Comparison of ENCODE assay signal across 7 mouse cellular contexts in the genomic region with DNA sequence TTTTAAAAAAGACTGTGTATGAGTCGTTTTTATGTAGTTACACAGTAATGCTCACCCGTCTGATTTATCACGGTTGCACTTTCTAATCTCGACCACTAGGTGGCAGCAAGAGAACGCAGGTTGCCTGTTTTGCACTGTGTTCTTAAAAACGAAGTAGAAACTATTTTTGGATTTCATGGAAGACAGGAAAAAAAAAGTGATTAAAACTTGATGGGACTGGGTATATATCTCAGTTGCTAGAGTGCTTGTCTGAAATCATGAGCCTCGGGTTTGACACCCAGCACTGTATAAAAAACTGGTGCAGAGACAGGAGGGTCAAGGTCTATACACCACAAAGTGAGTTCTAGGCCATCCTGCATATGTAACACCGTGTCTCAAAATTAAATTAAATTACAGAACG. TPM values are rescaled to one million over a fixed set of nuclear protein-coding genes. Genes with fewer than 3 reads are reported as not detected.
DNase-seq lines count a peak whose midpoint lies in the region; ATAC-seq and TF ChIP-seq lines count a peak whose summit lies in the region.

No protein-coding gene starts in this region.

- H3K27me3 ChIP-seq in forebrain, embryonic 11.5 days (ENCODE audit: control insufficient read depth, insufficient read depth, low read length) = no peaks in the 10 kb centered on the region
- H3K27me3 ChIP-seq in kidney, adult 2 months (replicated peaks; ENCODE audit: control insufficient read depth, insufficient read depth, low read length) = no peaks in the 10 kb centered on the region
- H3K27me3 ChIP-seq in liver, postnatal 0 days (ENCODE audit: insufficient read depth, low read length) = no peaks in the 10 kb centered on the region
- H3K27me3 ChIP-seq in neural tube, embryonic 14.5 days (ENCODE audit: control insufficient read depth, insufficient read depth, low read length) = no peaks in the 10 kb centered on the region

- TF ChIP-seq POLR2A in bone marrow, adult 2 months (IDR thresholded peaks at IDR 0.05; ENCODE audit: borderline replicate concordance, control insufficient read depth, low read depth, low read length) = no peak
- no peak for TF ChIP-seq POLR2A in kidney, adult 2 months (IDR thresholded peaks at IDR 0.05; ENCODE audit: low read depth, low read length)

- no peak overlapping the region for H3K4me3 ChIP-seq in bone marrow, adult 2 months (replicated peaks; ENCODE audit: control insufficient read depth, low read depth, low read length)
- no peak overlapping the region for H3K4me3 ChIP-seq in forebrain, embryonic 11.5 days (ENCODE audit: low read depth, low read length)
- no peak overlapping the region for H3K4me3 ChIP-seq in kidney, adult 2 months (ENCODE audit: insufficient read depth, low read depth, low read length)
- no peak overlapping the region for H3K4me3 ChIP-seq in liver, postnatal 0 days (ENCODE audit: low read depth, low read length)
- H3K4me3 ChIP-seq in neural tube, embryonic 14.5 days (ENCODE audit: low read depth, low read length) = no peak overlapping the region

- TF ChIP-seq EP300 in liver, postnatal 0 days (IDR thresholded peaks at IDR 0.05; ENCODE audit: low read depth) = no peak

- no peaks in the 10 kb centered on the region for H3K4me1 ChIP-seq in bone marrow, adult 2 months (ENCODE audit: control insufficient read depth, insufficient read depth, low read length)
- H3K4me1 ChIP-seq in forebrain, embryonic 11.5 days (replicated peaks; ENCODE audit: control insufficient read depth, insufficient read depth, low read length) = no peaks in the 10 kb centered on the region
- no peaks in the 10 kb centered on the region for H3K4me1 ChIP-seq in kidney, adult 2 months (ENCODE audit: control insufficient read depth, insufficient read depth, low read length)
- H3K4me1 ChIP-seq in liver, postnatal 0 days (ENCODE audit: insufficient read depth) = no peaks in the 10 kb centered on the region
- H3K4me1 ChIP-seq in neural tube, embryonic 14.5 days (ENCODE audit: control insufficient read depth, insufficient read depth, low read length) = no peaks in the 10 kb centered on the region

- H3K9me3 ChIP-seq in forebrain, embryonic 11.5 days (ENCODE audit: control insufficient read depth, low read length) = no peaks in the 10 kb centered on the region
- H3K9me3 ChIP-seq in liver, postnatal 0 days (ENCODE audit: low read length) = no peaks in the 10 kb centered on the region
- no peaks in the 10 kb centered on the region for H3K9me3 ChIP-seq in neural tube, embryonic 14.5 days (ENCODE audit: control insufficient read depth, low read length)

- H3K4me2 ChIP-seq in forebrain, embryonic 11.5 days (ENCODE audit: low read depth, low read length, severe bottlenecking) = no peak overlapping the region
- no peak overlapping the region for H3K4me2 ChIP-seq in liver, postnatal 0 days (ENCODE audit: low read depth, low read length)
- H3K4me2 ChIP-seq in neural tube, embryonic 14.5 days (ENCODE audit: low read depth, low read length) = no peak overlapping the region

- H3K36me3 ChIP-seq in forebrain, embryonic 11.5 days (ENCODE audit: control insufficient read depth, insufficient read depth, low read length) = no peaks in the 10 kb centered on the region
- H3K36me3 ChIP-seq in kidney, adult 2 months (ENCODE audit: control insufficient read depth, insufficient read depth, low read length) = no peaks in the 10 kb centered on the region
- H3K36me3 ChIP-seq in liver, postnatal 0 days (replicated peaks; ENCODE audit: insufficient read depth, low read length) = no peaks in the 10 kb centered on the region
- H3K36me3 ChIP-seq in neural tube, embryonic 14.5 days (ENCODE audit: control insufficient read depth, insufficient read depth, low read length) = no peaks in the 10 kb centered on the region

- WGBS in bone marrow, adult 2 months = 12% methylated on average over 9 of the region's 9 CpGs
- 18% methylated on average over 9 of the region's 9 CpGs for WGBS in forebrain, embryonic 11.5 days
- WGBS in kidney, adult 2 months = 10% methylated on average over 9 of the region's 9 CpGs
- 15% methylated on average over 9 of the region's 9 CpGs for WGBS in liver, postnatal 0 days (ENCODE audit: insufficient replicate concordance)
- WGBS in neural tube, embryonic 14.5 days = 18% methylated on average over 9 of the region's 9 CpGs

- peak; percentile 51 for TF ChIP-seq CTCF in bone marrow, adult 2 months (IDR thresholded peaks at IDR 0.05; ENCODE audit: control insufficient read depth, insufficient read depth, low read length)
- peak; percentile 73 for TF ChIP-seq CTCF in kidney, adult 2 months (conservative IDR thresholded peaks at IDR 0.05; ENCODE audit: insufficient read depth, insufficient read length, low read depth, low read length)
- peak; percentile 89 for TF ChIP-seq CTCF in liver, postnatal 0 days (IDR thresholded peaks at IDR 0.05; ENCODE audit: low read depth)

- H3K27ac ChIP-seq in bone marrow, adult 2 months (ENCODE audit: control insufficient read depth, insufficient read depth, low read depth, low read length, poor library complexity) = no peak overlapping the region
- H3K27ac ChIP-seq in forebrain, embryonic 11.5 days (ENCODE audit: low read depth, low read length) = no peak overlapping the region
- no peak overlapping the region for H3K27ac ChIP-seq in kidney, adult 2 months (ENCODE audit: insufficient read depth, low read depth, low read length)
- no peak overlapping the region for H3K27ac ChIP-seq in liver, postnatal 0 days (ENCODE audit: low read depth)
- H3K27ac ChIP-seq in neural tube, embryonic 14.5 days (ENCODE audit: low read depth, low read length) = no peak overlapping the region

- ATAC-seq in forebrain, embryonic 11.5 days (replicated peaks; ENCODE audit: low FRiP score) = peak; percentile 86
- no peak for ATAC-seq in liver, postnatal 0 days
- ATAC-seq in neural tube, embryonic 14.5 days (ENCODE audit: low read depth) = peak; percentile 78

- no peak overlapping the region for H3K9ac ChIP-seq in forebrain, embryonic 11.5 days (ENCODE audit: low read length)
- no peak overlapping the region for H3K9ac ChIP-seq in liver, postnatal 0 days (replicated peaks)
- H3K9ac ChIP-seq in neural tube, embryonic 14.5 days (replicated peaks; ENCODE audit: low read depth, low read length) = no peak overlapping the region

- DNase-seq in urinary bladder, postnatal 25 days (ENCODE audit: low spot score) = peak; percentile 36
- DNase-seq in urinary bladder, postnatal 10 days (ENCODE audit: low spot score) = no peak
- peak; percentile 65 for DNase-seq in forebrain, embryonic 11.5 days (ENCODE audit: low spot score)
- peak; percentile 38 for DNase-seq in kidney, adult 2 months
- DNase-seq in liver, postnatal 0 days = peak; percentile 40

RNA-seq across cellular contexts. Expression of a gene that starts 22.6 kb away (rescaled TPM):
- 40.3 and 51.1 TPM in 2 replicates for polyA plus RNA-seq in bone marrow, adult 2 months (2011; ENCODE audit: insufficient read depth, insufficient read length, low replicate concordance, missing spikeins)
- polyA plus RNA-seq in forebrain, embryonic 11.5 days (2014; fragmentation: Nextera tagmentation; extraction: Ambion mirVana) = 96.2 and 101 TPM in 2 replicates
- polyA plus RNA-seq in kidney, adult 2 months (2012; rRNA removed) = 28.5 and 39.7 TPM in 2 replicates
- polyA plus RNA-seq in liver, postnatal 0 days (2015; fragmentation: Nextera tagmentation; extraction: Ambion mirVana) = 46.4 and 51.0 TPM in 2 replicates
- 154 and 178 TPM in 2 replicates for polyA plus RNA-seq in neural tube, embryonic 14.5 days (2014; fragmentation: Nextera tagmentation; extraction: Ambion mirVana)
